Mouse (Mus musculus): ENCODE measurements around the gene Amotl2.

Gene Amotl2

DNA sequence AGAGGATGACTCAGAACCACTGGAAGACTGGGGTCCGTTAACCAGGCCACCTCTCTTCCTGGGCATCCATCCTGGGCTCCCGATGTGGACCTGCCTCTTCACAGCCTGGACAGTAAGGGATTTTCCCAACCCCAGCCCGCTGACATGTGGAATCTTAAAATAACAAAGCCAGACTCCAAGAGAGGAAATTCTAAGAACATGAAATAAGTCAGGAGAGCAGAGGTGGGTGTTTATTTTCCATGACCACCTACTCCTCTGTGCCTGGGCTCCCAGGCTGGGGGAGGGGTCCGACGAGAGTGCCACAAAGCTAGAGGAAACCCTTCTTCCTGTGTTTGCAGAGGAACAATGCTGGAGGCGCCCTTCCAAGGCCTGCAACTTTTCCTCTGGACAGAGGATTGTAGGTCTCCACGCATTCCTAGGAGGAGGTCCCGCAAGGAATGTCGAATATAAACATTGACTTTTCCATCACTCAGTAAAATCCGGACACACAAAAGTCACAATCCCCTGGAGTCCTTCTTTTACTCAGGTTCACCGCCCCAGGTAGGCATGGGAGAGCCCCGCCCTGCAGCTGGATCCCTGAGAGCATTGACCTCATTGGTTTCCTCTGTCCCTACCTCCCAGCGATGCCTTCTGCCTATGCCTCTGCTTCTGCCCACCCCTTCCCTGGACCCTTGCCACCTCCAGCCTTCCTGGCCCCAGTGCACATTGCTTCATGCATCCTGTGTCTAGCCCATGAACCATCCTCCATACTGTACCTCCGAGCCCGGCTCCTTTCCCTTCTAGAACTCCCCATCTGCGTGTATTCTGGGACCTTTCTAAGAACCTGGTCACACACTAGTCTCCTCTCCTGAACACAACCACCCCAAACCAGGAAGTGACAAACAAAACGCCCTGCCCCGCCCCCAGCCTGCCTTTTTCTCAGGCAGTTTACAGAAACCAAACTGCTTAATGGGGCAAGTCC lies 61.4 kb downstream of the Amotl2 start:
- DNase-seq (ENCODE audit: low read depth): no peak

DNA sequence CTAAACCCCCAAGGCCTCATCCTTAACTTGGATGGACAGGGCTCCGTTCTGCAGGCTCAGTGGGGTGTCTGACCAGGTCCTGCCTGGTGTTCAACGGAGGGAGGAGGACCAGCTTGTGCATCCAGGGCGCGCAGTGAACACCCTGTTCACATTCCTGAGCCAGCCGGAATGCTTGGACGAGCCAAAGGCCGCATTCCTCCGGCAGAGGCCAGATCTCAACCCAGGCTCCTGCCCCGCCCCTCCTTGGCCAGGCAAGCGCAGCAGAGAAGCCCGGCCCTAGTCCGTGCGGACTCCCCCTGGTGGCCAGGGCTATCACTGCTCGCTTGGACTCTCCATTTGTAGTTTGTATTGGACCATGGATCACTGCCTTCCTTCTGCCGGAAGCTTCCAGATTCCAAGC lies 63.0 kb downstream of the Amotl2 start:
- peak; percentile 47 for DNase-seq (ENCODE audit: low read depth)

Measured in naive thymus-derived CD4-positive, alpha-beta T cell, adult 2 months (primary cell).